Mouse (Mus musculus) limb, embryonic 10.5 days (tissue): ENCODE results near the gene Sox5. TPM values are rescaled to one million over a fixed set of nuclear protein-coding genes. Genes with fewer than 3 reads are reported as not detected.

ENCODE experiments used
- DNase-seq: peaks from one replicate; pipeline ENCODE4 v3.0.0-alpha.2; 2017; ENCODE audit warnings: low spot score
- H3K27ac ChIP-seq: fragments of 300-500 bp; sonication (generic); 2 replicates; pipeline ENCODE4 v1.5.1; 2016; ENCODE audit warnings: mild to moderate bottlenecking
- H3K27me3 ChIP-seq: fragments of 300-500 bp; sonication (generic); 2 replicates; pipeline ENCODE4 v1.6.1; 2016; ENCODE audit warnings: low read depth, mild to moderate bottlenecking; ENCODE audit not compliant: poor library complexity, severe bottlenecking
- H3K36me3 ChIP-seq: fragments of 300-500 bp; sonication (generic); 2 replicates; pipeline ENCODE4 v1.6.1; 2016; ENCODE audit warnings: mild to moderate bottlenecking, moderate library complexity
- H3K4me1 ChIP-seq: fragments of 300-500 bp; sonication (generic); 2 replicates; pipeline ENCODE4 v1.6.1; 2016
- H3K4me3 ChIP-seq: fragments of 300-500 bp; sonication (generic); 2 replicates; pipeline ENCODE4 v1.5.1; 2016; ENCODE audit warnings: mild to moderate bottlenecking, moderate library complexity
- H3K9me3 ChIP-seq: fragments of 300-500 bp; sonication (generic); replicated peaks from 2 replicates; pipeline ENCODE4 v1.6.1; 2016; ENCODE audit warnings: mild to moderate bottlenecking
- WGBS: fragments of 180-500 bp; shearing (Covaris S2); methylation state at CpG from one replicate; pipeline ENCODE4 v1.1.7; 2016; 5-methylcytosine and 5-hydroxymethylcytosine counted together
- polyA plus RNA-seq: library from polyadenylated mRNA; unstranded; fragments of >200 nt; fragmentation: Nextera tagmentation; extraction: Ambion mirVana; gene quantifications from 2 replicates; pipeline ENCODE4 v1.2.1, GENCODE M21; 2016

Sox5 gene
- polyA plus RNA-seq, 1 experiment from 2014 or later: 60.8 TPM

GRCm38 (mm10) chr6:144561718-144562117 is 220.1 kb downstream of the Sox5 start:
- 78% methylated on average over 5 of the region's 5 CpGs for whole genome bisulfite sequencing
- Histone ChIP-seq H3K27me3 (no peaks in the 10 kb centered on the region), H3K4me1 (no peaks in the 10 kb centered on the region), H3K27ac (no peak overlapping the region), H3K36me3 (no peaks in the 10 kb centered on the region), H3K4me3 (no peak overlapping the region), H3K9me3 (no peaks in the 10 kb centered on the region)
- DNase-seq: no peak

- WGBS: 90% methylated on average over 3 of the region's 3 CpGs
- no peaks in the 10 kb centered on the region for H3K4me1 ChIP-seq
- H3K4me3 ChIP-seq: no peak overlapping the region
- no peaks in the 10 kb centered on the region for H3K9me3 ChIP-seq
- H3K36me3 ChIP-seq: no peaks in the 10 kb centered on the region
- no peaks in the 10 kb centered on the region for H3K27me3 ChIP-seq
- H3K27ac ChIP-seq: no peak overlapping the region
- DNase-seq: no peak
Observed at GRCm38 (mm10) chr6:144560211-144560610, 221.6 kb downstream of the Sox5 start.

DNA sequence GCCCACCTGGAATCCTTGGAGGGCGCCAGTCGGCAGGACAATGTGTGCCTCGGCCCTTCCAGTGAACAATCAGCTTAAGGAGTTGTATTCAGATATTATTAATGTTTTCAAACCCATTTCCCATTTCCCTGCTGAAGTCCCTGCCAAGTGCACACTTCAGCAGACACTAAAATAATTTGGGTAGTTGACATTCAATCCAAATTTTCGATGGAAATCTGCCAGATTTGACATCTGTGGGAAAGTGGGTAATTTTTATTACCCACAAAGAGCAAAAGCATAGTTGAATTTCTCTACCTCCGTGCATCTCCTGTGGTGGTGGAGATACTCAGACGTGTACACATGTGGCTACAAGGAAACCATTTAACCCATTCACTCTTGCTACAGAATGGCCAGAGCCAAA is 228.3 kb downstream of the Sox5 start:
- no peak overlapping the region for H3K4me3 ChIP-seq
- no peak for DNase-seq
- no peaks in the 10 kb centered on the region for H3K36me3 ChIP-seq
- no peak overlapping the region for H3K27ac ChIP-seq
- H3K4me1 ChIP-seq: 0 out of 2 replicates have a peak, but pooled peaks cover 6% of the 10 kb centered on the region
- 89% methylated on average over 6 of the region's 6 CpGs for WGBS
- H3K9me3 ChIP-seq: no peaks in the 10 kb centered on the region
- H3K27me3 ChIP-seq: no peaks in the 10 kb centered on the region

DNA sequence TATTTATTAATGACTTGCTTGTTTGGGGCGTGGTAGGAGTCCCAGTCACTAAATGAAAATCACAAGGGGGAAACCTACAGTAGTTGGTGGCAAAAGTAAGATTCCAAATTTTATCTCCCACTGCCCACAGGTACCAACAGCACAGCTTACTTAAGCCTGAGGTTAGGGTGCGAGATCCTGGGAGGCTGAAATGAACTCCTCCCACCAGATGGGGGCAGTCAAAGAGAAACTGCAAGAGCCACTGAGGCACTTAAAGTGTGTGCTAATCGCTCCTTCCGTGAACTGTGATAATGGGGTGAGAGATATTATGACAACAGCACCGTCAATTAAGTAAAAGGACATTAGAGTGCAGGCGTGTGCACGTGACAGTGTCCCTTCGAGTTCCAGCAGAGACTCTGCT is 232.8 kb downstream of the Sox5 start:
- no peaks in the 10 kb centered on the region for H3K27me3 ChIP-seq
- H3K4me3 ChIP-seq: no peak overlapping the region
- 0 out of 2 replicates have a peak, but pooled peaks cover 5% of the 10 kb centered on the region for H3K36me3 ChIP-seq
- H3K9me3 ChIP-seq: no peaks in the 10 kb centered on the region
- H3K27ac ChIP-seq: no peak overlapping the region
- DNase-seq: no peak
- 90% methylated on average over 8 of the region's 8 CpGs for WGBS
- H3K4me1 ChIP-seq: 0 out of 2 replicates have a peak, but pooled peaks cover 6% of the 10 kb centered on the region

DNA sequence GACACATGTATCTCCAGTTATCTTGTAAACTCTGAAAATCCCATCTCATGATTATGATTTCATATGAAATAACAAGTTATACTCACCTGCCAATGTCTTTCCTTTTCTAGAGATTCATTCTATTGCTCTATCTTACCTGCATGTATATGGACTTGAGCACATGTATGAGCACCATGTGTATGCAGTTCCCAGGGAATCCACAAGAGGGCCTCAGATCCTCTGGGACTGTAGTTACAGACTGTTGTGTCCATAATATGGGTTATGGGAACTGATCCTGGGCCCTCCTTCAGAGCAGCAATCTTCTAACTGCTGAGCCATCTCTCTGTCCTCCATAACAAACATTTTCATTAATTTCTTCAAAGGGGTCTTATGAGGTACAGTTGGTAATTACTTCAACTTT is 234.6 kb downstream of the Sox5 start:
- no peak overlapping the region for H3K4me3 ChIP-seq
- 0 out of 2 replicates have a peak, but pooled peaks cover 6% of the 10 kb centered on the region for H3K4me1 ChIP-seq
- H3K9me3 ChIP-seq: no peaks in the 10 kb centered on the region
- no peak for DNase-seq
- 0 out of 2 replicates have a peak, but pooled peaks cover 5% of the 10 kb centered on the region for H3K36me3 ChIP-seq
- no peaks in the 10 kb centered on the region for H3K27me3 ChIP-seq
- no peak overlapping the region for H3K27ac ChIP-seq

GRCm38 (mm10) chr6:144545549-144545948 is 236.2 kb downstream of the Sox5 start:
- 90% methylated on average over 8 of the region's 8 CpGs for WGBS
- Histone ChIP-seq H3K4me3 (no peak overlapping the region), H3K27me3 (no peaks in the 10 kb centered on the region), H3K4me1 (no peaks in the 10 kb centered on the region), H3K36me3 (0 out of 2 replicates have a peak, but pooled peaks cover 5% of the 10 kb centered on the region), H3K9me3 (no peaks in the 10 kb centered on the region), H3K27ac (no peak overlapping the region)
- no peak for DNase-seq

GRCm38 (mm10) chr6:144541316-144541715 is 240.5 kb downstream of the Sox5 start:
- Histone ChIP-seq H3K27ac (no peak overlapping the region), H3K9me3 (no peaks in the 10 kb centered on the region), H3K27me3 (no peaks in the 10 kb centered on the region), H3K36me3 (no peaks in the 10 kb centered on the region), H3K4me1 (no peaks in the 10 kb centered on the region), H3K4me3 (no peak overlapping the region)
- DNase-seq: no peak
- 88% methylated on average over 9 of the region's 9 CpGs for WGBS

DNA sequence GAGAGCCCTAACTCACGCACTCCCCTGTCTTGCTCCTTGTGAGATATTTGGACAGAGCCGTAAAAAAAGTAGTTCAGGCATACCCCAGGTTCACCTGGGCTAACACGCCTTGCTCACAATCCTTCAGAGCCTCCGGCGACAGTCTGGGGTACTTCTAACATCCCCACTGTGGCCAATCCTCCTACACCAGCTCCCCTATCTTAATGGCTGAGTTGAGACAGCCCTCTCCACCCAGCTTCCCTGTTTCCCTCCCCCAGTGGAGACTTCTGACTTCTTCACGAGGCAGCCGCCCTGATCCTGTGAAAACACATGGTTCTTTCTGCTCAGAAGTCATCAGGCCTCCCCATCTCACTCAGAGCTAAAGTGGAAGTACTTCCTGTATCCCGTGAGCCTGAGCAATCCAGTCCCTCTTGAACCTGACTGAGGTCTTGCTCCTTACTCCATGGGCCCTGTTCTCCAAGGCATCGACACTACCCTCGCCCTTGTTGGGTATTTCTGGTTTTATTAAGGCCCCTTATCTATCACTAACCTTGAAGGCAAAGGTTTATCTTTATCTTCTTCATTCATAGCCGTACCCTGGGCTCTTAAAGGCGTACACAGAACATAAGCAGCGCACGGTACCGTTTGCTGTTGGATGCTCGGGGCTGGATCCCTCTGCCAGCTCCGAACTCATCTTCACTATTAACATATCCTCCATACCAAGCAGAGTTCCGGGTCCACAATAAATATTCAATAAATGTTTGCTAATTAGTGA is 242.2 kb downstream of the Sox5 start:
- H3K27ac ChIP-seq: no peak overlapping the region

GRCm38 (mm10) chr6:144523479-144523878 is 258.3 kb downstream of the Sox5 start:
- Histone ChIP-seq H3K27ac (no peak overlapping the region), H3K4me3 (no peak overlapping the region), H3K4me1 (no peaks in the 10 kb centered on the region), H3K36me3 (no peaks in the 10 kb centered on the region), H3K27me3 (no peaks in the 10 kb centered on the region), H3K9me3 (no peaks in the 10 kb centered on the region)
- 64% methylated on average over 11 of the region's 11 CpGs for whole genome bisulfite sequencing
- DNase-seq: no peak

More for the DNA sequence above, 242.2 kb downstream of the Sox5 start:
- no peaks in the 10 kb centered on the region for H3K9me3 ChIP-seq
- WGBS: 90% methylated on average over 18 of the region's 18 CpGs
- no peaks in the 10 kb centered on the region for H3K4me1 ChIP-seq
- H3K36me3 ChIP-seq: no peaks in the 10 kb centered on the region
- H3K4me3 ChIP-seq: no peak overlapping the region
- DNase-seq: no peak
- H3K27me3 ChIP-seq: no peaks in the 10 kb centered on the region

GRCm38 (mm10) chr6:144518811-144519210 is 263.0 kb downstream of the Sox5 start:
- Histone ChIP-seq H3K27ac (no peak overlapping the region), H3K36me3 (no peaks in the 10 kb centered on the region), H3K9me3 (no peaks in the 10 kb centered on the region), H3K27me3 (no peaks in the 10 kb centered on the region), H3K4me3 (no peak overlapping the region), H3K4me1 (no peaks in the 10 kb centered on the region)
- 92% methylated on average over 2 of the region's 2 CpGs for WGBS
- DNase-seq: no peak

DNA sequence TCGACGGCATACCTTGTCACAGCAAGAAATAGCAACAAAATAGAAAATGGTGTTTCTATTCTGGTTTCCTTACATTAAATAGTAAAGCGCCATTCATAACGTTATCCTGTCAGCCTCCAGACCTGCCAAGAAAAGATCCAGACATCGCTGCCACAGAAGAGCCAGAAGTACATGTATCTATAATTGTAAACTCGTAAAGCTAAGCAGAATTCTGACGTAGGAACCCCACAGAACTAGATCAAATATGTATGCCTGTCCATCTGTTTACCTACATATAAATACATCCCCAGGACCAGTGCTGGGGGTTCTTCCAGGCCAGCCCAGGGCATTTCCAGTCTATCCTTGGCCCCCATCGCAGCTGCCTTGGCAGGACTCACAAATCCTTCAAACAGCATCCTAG is 265.9 kb downstream of the Sox5 start:
- Histone ChIP-seq H3K4me1 (no peaks in the 10 kb centered on the region), H3K36me3 (no peaks in the 10 kb centered on the region), H3K27me3 (no peaks in the 10 kb centered on the region), H3K27ac (no peak overlapping the region), H3K9me3 (no peaks in the 10 kb centered on the region), H3K4me3 (no peak overlapping the region)
- DNase-seq: no peak
- WGBS: 94% methylated on average over 8 of the region's 8 CpGs

GRCm38 (mm10) chr6:144513761-144514160 is 268.0 kb downstream of the Sox5 start:
- H3K4me3 ChIP-seq: no peak overlapping the region
- H3K27ac ChIP-seq: no peak overlapping the region
- no peaks in the 10 kb centered on the region for H3K4me1 ChIP-seq
- H3K9me3 ChIP-seq: no peaks in the 10 kb centered on the region
- 87% methylated on average over 8 of the region's 8 CpGs for WGBS
- H3K36me3 ChIP-seq: no peaks in the 10 kb centered on the region
- DNase-seq: no peak
- H3K27me3 ChIP-seq: no peaks in the 10 kb centered on the region

DNA sequence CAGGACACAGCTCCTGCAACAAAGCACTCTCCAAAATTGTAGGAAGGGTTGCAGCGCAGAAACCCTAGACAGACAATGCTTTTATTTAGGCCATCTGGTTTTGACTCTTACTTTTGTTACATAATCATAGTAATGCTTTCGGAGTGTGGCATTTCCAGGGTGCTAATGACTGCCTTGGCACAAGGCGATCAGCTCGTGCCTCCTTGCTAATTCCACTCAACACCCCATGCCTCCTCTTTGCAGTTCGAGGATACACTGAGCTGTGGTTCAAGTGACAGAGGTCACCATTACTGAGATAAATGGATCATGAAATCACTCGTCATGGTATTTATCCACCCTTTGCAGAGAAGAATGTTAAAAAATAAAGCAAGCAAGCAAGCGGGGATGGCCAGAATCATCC is 269.9 kb downstream of the Sox5 start:
- H3K4me1 ChIP-seq: no peaks in the 10 kb centered on the region
- no peak for DNase-seq
- no peaks in the 10 kb centered on the region for H3K9me3 ChIP-seq
- no peak overlapping the region for H3K4me3 ChIP-seq
- WGBS: 83% methylated on average over 7 of the region's 7 CpGs
- H3K36me3 ChIP-seq: no peaks in the 10 kb centered on the region
- no peak overlapping the region for H3K27ac ChIP-seq
- H3K27me3 ChIP-seq: no peaks in the 10 kb centered on the region

DNA sequence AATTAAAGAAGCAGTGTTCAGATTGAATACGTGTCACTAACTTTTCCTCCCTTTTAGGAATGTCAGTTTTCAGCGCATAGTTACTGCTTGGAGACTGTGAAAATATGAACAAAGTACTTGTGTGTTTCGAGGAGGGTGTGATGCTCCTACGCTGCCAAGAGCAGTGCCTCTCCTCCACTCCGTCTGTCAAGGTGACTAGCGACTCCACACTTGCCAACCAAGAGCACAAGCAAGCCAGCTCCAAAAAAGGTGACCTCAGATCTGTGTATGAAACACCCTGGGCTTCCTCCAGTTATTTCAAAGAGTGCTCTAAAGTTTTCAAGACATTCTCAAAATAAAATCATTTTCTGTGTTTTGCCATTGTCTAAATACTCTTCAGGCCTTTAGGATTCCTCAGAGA is 271.6 kb downstream of the Sox5 start:
- H3K27ac ChIP-seq: no peak overlapping the region

More for the DNA sequence above, 271.6 kb downstream of the Sox5 start:
- no peaks in the 10 kb centered on the region for H3K4me1 ChIP-seq
- no peaks in the 10 kb centered on the region for H3K36me3 ChIP-seq
- H3K27me3 ChIP-seq: no peaks in the 10 kb centered on the region
- no peak overlapping the region for H3K4me3 ChIP-seq
- no peak for DNase-seq
- no peaks in the 10 kb centered on the region for H3K9me3 ChIP-seq
- WGBS: 92% methylated on average over 6 of the region's 6 CpGs
